Mouse (Mus musculus) forebrain, embryonic 12.5 days (tissue): Measurements from ENCODE around the gene Hyal1. TPM values are rescaled to one million over a fixed set of nuclear protein-coding genes. Genes with fewer than 3 reads are reported as not detected.

Experiments used
- ATAC-seq: fragments of 200-750 bp; cut with Nextera tagmentation; 2 replicates; pipeline ENCODE4 v1.8.0; 2017; ENCODE audit warnings: moderate TSS enrichment; ENCODE audit not compliant: low FRiP score
- H3K27ac ChIP-seq: fragments of 300-500 bp; sonication (generic); 2 replicates; pipeline ENCODE4 v1.5.1; 2016; ENCODE audit warnings: mild to moderate bottlenecking
- H3K27me3 ChIP-seq: fragments of 300-500 bp; sonication (generic); 2 replicates; pipeline ENCODE4 v1.6.1; 2016; ENCODE audit warnings: mild to moderate bottlenecking
- H3K36me3 ChIP-seq: fragments of 300-500 bp; sonication (generic); replicated peaks from 2 replicates; pipeline ENCODE4 v1.6.1; 2016; ENCODE audit warnings: mild to moderate bottlenecking
- H3K4me1 ChIP-seq: fragments of 300-500 bp; sonication (generic); 2 replicates; pipeline ENCODE4 v1.6.1; 2016
- H3K4me2 ChIP-seq: fragments of 300-500 bp; sonication (generic); 2 replicates; pipeline ENCODE4 v1.6.1; 2016; ENCODE audit warnings: mild to moderate bottlenecking, moderate library complexity
- H3K4me3 ChIP-seq: fragments of 300-500 bp; sonication (generic); replicated peaks from 2 replicates; pipeline ENCODE4 v1.5.1; 2016; ENCODE audit warnings: mild to moderate bottlenecking
- H3K9ac ChIP-seq: fragments of 300-500 bp; sonication (generic); 2 replicates; pipeline ENCODE4 v1.6.1; 2016; ENCODE audit warnings: mild to moderate bottlenecking
- H3K9me3 ChIP-seq: fragments of 300-500 bp; sonication (generic); 2 replicates; pipeline ENCODE4 v1.6.1; 2016
- WGBS: fragments of 180-500 bp; shearing (Covaris S2); methylation state at CpG from one replicate; pipeline ENCODE4 v1.1.7; 2016; 5-methylcytosine and 5-hydroxymethylcytosine counted together
- polyA plus RNA-seq: library from polyadenylated mRNA; unstranded; fragments of >200 nt; fragmentation: Nextera tagmentation; extraction: Ambion mirVana; gene quantifications from 2 replicates; pipeline ENCODE4 v1.2.1, GENCODE M21; 2016

The Hyal1 gene
- polyA plus RNA-seq, 1 experiment from 2014 or later, result 8.4 TPM

GRCm38 (mm10) chr9:107618778-107619545 is 42.2 kb downstream of the Hyal1 start:
- no peak for ATAC-seq
- no peaks in the 10 kb centered on the region for H3K9me3 ChIP-seq
- 70% methylated on average over 13 of the region's 13 CpGs for WGBS
- H3K4me2 ChIP-seq, result no peak overlapping the region
- H3K4me1 ChIP-seq, result peaks cover 27% of the 10 kb centered on the region
- H3K36me3 ChIP-seq, result peaks cover 84% of the 10 kb centered on the region
- H3K9ac ChIP-seq, result no peak overlapping the region
- no peaks in the 10 kb centered on the region for H3K27me3 ChIP-seq
- H3K4me3 ChIP-seq, result no peak overlapping the region
- H3K27ac ChIP-seq, result peak overlapping the region; percentile 62; the same call in 1 of the 2 replicates

- peak overlapping the region; percentile 62; the same call in 1 of the 2 replicates for H3K27ac ChIP-seq
These were observed 42.8 kb downstream of the Hyal1 start for GRCm38 (mm10) chr9:107619546-107619879.

GRCm38 (mm10) chr9:107620954-107621353 is 44.2 kb downstream of the Hyal1 start:
- H3K9me3 ChIP-seq, result no peaks in the 10 kb centered on the region
- no peaks in the 10 kb centered on the region for H3K27me3 ChIP-seq
- H3K36me3 ChIP-seq, result peaks cover 80% of the 10 kb centered on the region
- ATAC-seq, result no peak
- H3K4me2 ChIP-seq, result no peak overlapping the region
- H3K4me1 ChIP-seq, result peaks cover 30% of the 10 kb centered on the region
- no peak overlapping the region for H3K9ac ChIP-seq
- H3K4me3 ChIP-seq, result no peak overlapping the region
- H3K27ac ChIP-seq, result 0 out of 2 replicates have a peak overlapping the region, but pooled peaks have one; percentile 25

More at GRCm38 (mm10) chr9:107619546-107619879, 42.8 kb downstream of the Hyal1 start:
- Histone ChIP-seq H3K4me3 (no peak overlapping the region), H3K27me3 (no peaks in the 10 kb centered on the region), H3K9ac (no peak overlapping the region), H3K36me3 (peaks cover 82% of the 10 kb centered on the region), H3K9me3 (no peaks in the 10 kb centered on the region), H3K4me2 (no peak overlapping the region), H3K4me1 (peaks cover 26% of the 10 kb centered on the region)
- 87% methylated on average over 13 of the region's 13 CpGs for WGBS
- no peak for ATAC-seq

GRCm38 (mm10) chr9:107624539-107624938 is 47.8 kb downstream of the Hyal1 start:
- 73% methylated on average over 5 of the region's 5 CpGs for WGBS
- H3K27ac ChIP-seq, result peak overlapping the region; percentile 68
- no peak overlapping the region for H3K4me3 ChIP-seq
- H3K9ac ChIP-seq, result no peak overlapping the region
- peaks cover 56% of the 10 kb centered on the region for H3K4me1 ChIP-seq
- no peak for ATAC-seq
- no peaks in the 10 kb centered on the region for H3K9me3 ChIP-seq
- H3K36me3 ChIP-seq, result peaks cover 59% of the 10 kb centered on the region
- H3K4me2 ChIP-seq, result no peak overlapping the region
- H3K27me3 ChIP-seq, result no peaks in the 10 kb centered on the region

- peak overlapping the region; percentile 68 for H3K27ac ChIP-seq
- no peak for ATAC-seq
- peaks cover 55% of the 10 kb centered on the region for H3K36me3 ChIP-seq
- no peak overlapping the region for H3K4me3 ChIP-seq
- H3K4me2 ChIP-seq, result no peak overlapping the region
- no peaks in the 10 kb centered on the region for H3K27me3 ChIP-seq
- peak overlapping the region; percentile 43; the same call in 1 of the 2 replicates for H3K9ac ChIP-seq
- H3K9me3 ChIP-seq, result no peaks in the 10 kb centered on the region
- WGBS, result 72% methylated on average over 3 of the region's 3 CpGs
- H3K4me1 ChIP-seq, result peaks cover 57% of the 10 kb centered on the region
These were observed 48.2 kb downstream of the Hyal1 start for GRCm38 (mm10) chr9:107624951-107625350.

- Histone ChIP-seq H3K4me1 (peaks cover 63% of the 10 kb centered on the region), H3K4me2 (0 out of 2 replicates have a peak overlapping the region, but pooled peaks have one; percentile 99), H3K9ac (peak overlapping the region; percentile 43; the same call in 1 of the 2 replicates), H3K4me3 (no peak overlapping the region), H3K9me3 (no peaks in the 10 kb centered on the region), H3K27ac (peak overlapping the region; percentile 100), H3K36me3 (peaks cover 49% of the 10 kb centered on the region), H3K27me3 (no peaks in the 10 kb centered on the region)
- 87% methylated on average over 12 of the region's 12 CpGs for WGBS
- no peak for ATAC-seq
These were observed 48.8 kb downstream of the Hyal1 start for GRCm38 (mm10) chr9:107625351-107626128.

- peak overlapping the region; percentile 68 for H3K9ac ChIP-seq
- H3K36me3 ChIP-seq, result peaks cover 48% of the 10 kb centered on the region
- peak overlapping the region; percentile 100 for H3K27ac ChIP-seq
- peak; percentile 48; the same call in 1 of the 2 replicates for ATAC-seq
- 27% methylated on average over 12 of the region's 15 CpGs for WGBS
- H3K4me2 ChIP-seq, result peak overlapping the region; percentile 99
- peak overlapping the region; percentile 16 for H3K4me3 ChIP-seq
- H3K4me1 ChIP-seq, result peaks cover 70% of the 10 kb centered on the region
- H3K9me3 ChIP-seq, result no peaks in the 10 kb centered on the region
- H3K27me3 ChIP-seq, result no peaks in the 10 kb centered on the region
These were observed 49.6 kb downstream of the Hyal1 start for GRCm38 (mm10) chr9:107626158-107626843.

- Histone ChIP-seq H3K36me3 (peaks cover 48% of the 10 kb centered on the region), H3K4me2 (peak overlapping the region; percentile 99), H3K9me3 (no peaks in the 10 kb centered on the region), H3K9ac (peak overlapping the region; percentile 68), H3K27ac (peak overlapping the region; percentile 100), H3K27me3 (no peaks in the 10 kb centered on the region), H3K4me1 (peaks cover 76% of the 10 kb centered on the region), H3K4me3 (peak overlapping the region; percentile 16)
- 0% methylated on average over 2 of the region's 2 CpGs for WGBS
- ATAC-seq, result peak; percentile 79
These were observed 50.1 kb downstream of the Hyal1 start for GRCm38 (mm10) chr9:107626844-107627277.

- Histone ChIP-seq H3K9ac (peak overlapping the region; percentile 68), H3K9me3 (no peaks in the 10 kb centered on the region), H3K4me3 (peak overlapping the region; percentile 16; the same call in 1 of the 2 replicates), H3K27me3 (no peaks in the 10 kb centered on the region), H3K4me2 (peak overlapping the region; percentile 99), H3K4me1 (peaks cover 83% of the 10 kb centered on the region), H3K27ac (peak overlapping the region; percentile 100), H3K36me3 (peaks cover 41% of the 10 kb centered on the region)
- WGBS, result 13% methylated on average over 20 of the region's 20 CpGs
- no peak for ATAC-seq
These were observed 50.9 kb downstream of the Hyal1 start for GRCm38 (mm10) chr9:107627387-107628255.

- no peaks in the 10 kb centered on the region for H3K27me3 ChIP-seq
- H3K9ac ChIP-seq, result peak overlapping the region; percentile 68
- 32% methylated on average over 14 of the region's 15 CpGs for WGBS
- H3K27ac ChIP-seq, result peak overlapping the region; percentile 100
- no peaks in the 10 kb centered on the region for H3K9me3 ChIP-seq
- H3K4me3 ChIP-seq, result no peak overlapping the region
- H3K4me2 ChIP-seq, result peak overlapping the region; percentile 99
- peaks cover 95% of the 10 kb centered on the region for H3K4me1 ChIP-seq
- ATAC-seq, result no peak
- peaks cover 30% of the 10 kb centered on the region for H3K36me3 ChIP-seq
These were observed 52.1 kb downstream of the Hyal1 start for GRCm38 (mm10) chr9:107628721-107629410.

GRCm38 (mm10) chr9:107629411-107629730 is 52.6 kb downstream of the Hyal1 start:
- Histone ChIP-seq H3K27ac (peak overlapping the region; percentile 100), H3K27me3 (no peaks in the 10 kb centered on the region), H3K4me2 (peak overlapping the region; percentile 99), H3K9ac (peak overlapping the region; percentile 68), H3K4me1 (peaks cover 97% of the 10 kb centered on the region), H3K36me3 (peaks cover 27% of the 10 kb centered on the region), H3K4me3 (no peak overlapping the region; the same call in 1 of the 2 replicates), H3K9me3 (no peaks in the 10 kb centered on the region)
- 20% methylated on average over 4 of the region's 4 CpGs for WGBS
- ATAC-seq, result no peak
